Mouse (Mus musculus): ENCODE results near the gene Tpm4. TPM values are rescaled to one million over a fixed set of nuclear protein-coding genes. Genes with fewer than 3 reads are reported as not detected.

Tpm4 gene
- total RNA-seq (2023): 188 and 212 TPM in 2 replicates

GRCm38 (mm10) chr8:72134756-72135445, at the start of gene Tpm4:
Gene Tpm4, plus strand, starts transcription at chr8:72134975.

GRCm38 (mm10) chr8:72106740-72107139, 28.0 kb upstream of the Tpm4 start, which contains the start of gene Olfr374:
Gene Olfr374, plus strand, starts transcription at chr8:72107040.

GRCm38 (mm10) chr8:72160707-72161697, 26.2 kb downstream of the Tpm4 start, which contains the start of gene Rab8a:
Gene Rab8a, plus strand, starts transcription at chr8:72161200.

GRCm38 (mm10) chr8:72189417-72190214, 54.8 kb downstream of the Tpm4 start, which contains the start of gene Hsh2d:
Gene Hsh2d, plus strand, starts transcription at chr8:72189638.

Other genes starting within 250 kb of the Tpm4 start
- gene Zfp882, start 226.4 kb upstream of the Tpm4 start, total RNA-seq (2023): 0.93 and 1.8 TPM in 2 replicates
- gene Zfp617, start 226.3 kb upstream of the Tpm4 start, total RNA-seq (2023): 5.9 and 8.3 TPM in 2 replicates
- gene Zfp961, start 183.9 kb upstream of the Tpm4 start, total RNA-seq (2023): 6.7 and 7.6 TPM in 2 replicates
- 288 and 392 TPM in 2 replicates for gene Cyp4f18, start 125.3 kb upstream of the Tpm4 start, total RNA-seq (2023)
- 0.50 and 0.98 TPM in 2 replicates for gene Olfr372, start 93.8 kb upstream of the Tpm4 start, total RNA-seq (2023)
- 0.68 and 1.6 TPM in 2 replicates for gene Olfr373, start 51.8 kb upstream of the Tpm4 start, total RNA-seq (2023)
- 0.27 and 1.1 TPM in 2 replicates for gene Olfr374, start 27.9 kb upstream of the Tpm4 start, total RNA-seq (2023)
- 131 and 140 TPM in 2 replicates for gene Rab8a, start 26.2 kb downstream of the Tpm4 start, total RNA-seq (2023)
- gene Hsh2d, start 54.7 kb downstream of the Tpm4 start, total RNA-seq (2023): 12.8 and 17.4 TPM in 2 replicates
- gene Cib3, start 77.9 kb downstream of the Tpm4 start, total RNA-seq (2023): 0.88 and 1.3 TPM in 2 replicates
- not detected in 2 replicates for gene Gm11034, start 78.7 kb downstream of the Tpm4 start, total RNA-seq (2023)
- 102 and 118 TPM in 2 replicates for gene Fam32a, start 84.8 kb downstream of the Tpm4 start, total RNA-seq (2023)
- gene Ap1m1, start 105.0 kb downstream of the Tpm4 start, total RNA-seq (2023): 156 and 168 TPM in 2 replicates
- gene Gm10282, start 170.3 kb downstream of the Tpm4 start, total RNA-seq (2023): 63.1 and 91.0 TPM in 2 replicates
- gene Klf2, start 184.1 kb downstream of the Tpm4 start, total RNA-seq (2023): 2,209 and 2,764 TPM in 2 replicates